Mouse (Mus musculus) adrenal gland, postnatal 14 days (tissue): Measurements from ENCODE around the gene Agbl3. TPM values are rescaled to one million over a fixed set of nuclear protein-coding genes. Genes with fewer than 3 reads are reported as not detected.
A peak's percentile ranks its signal among the peaks of the same experiment; 100 is the strongest.

Experiments
- DNase-seq: peaks from one replicate; pipeline ENCODE4 v3.0.0; 2021; ENCODE audit warnings: mixed read lengths
- total RNA-seq: library from RNA; stranded (reverse); gene quantifications from 2 replicates; pipeline ENCODE4 v1.2.3, GENCODE M21; 2021

The Agbl3 gene
- total RNA-seq, 1 experiment from 2014 or later, result 12.5 TPM

DNA sequence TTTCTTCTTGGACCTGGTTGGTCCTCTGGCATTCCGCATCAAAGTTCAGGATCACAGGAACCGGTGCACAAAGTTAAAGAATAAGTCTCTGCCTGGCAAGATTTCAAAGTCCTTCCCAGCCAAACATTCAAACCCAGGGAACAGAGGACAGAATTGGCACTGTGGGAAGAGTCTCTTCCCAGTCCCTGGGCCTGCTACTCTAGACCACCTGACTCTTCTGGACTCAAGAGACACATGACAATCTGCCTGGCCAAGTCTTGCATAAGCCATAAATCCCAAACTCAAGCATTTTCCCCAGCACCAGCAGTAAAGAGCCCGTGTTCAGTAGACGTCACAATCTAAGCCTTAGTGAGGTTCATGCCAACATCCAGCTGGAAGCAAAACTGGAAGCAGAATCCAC, 126.4 kb downstream of the Agbl3 start:
- DNase-seq, result peak; percentile 25

DNA sequence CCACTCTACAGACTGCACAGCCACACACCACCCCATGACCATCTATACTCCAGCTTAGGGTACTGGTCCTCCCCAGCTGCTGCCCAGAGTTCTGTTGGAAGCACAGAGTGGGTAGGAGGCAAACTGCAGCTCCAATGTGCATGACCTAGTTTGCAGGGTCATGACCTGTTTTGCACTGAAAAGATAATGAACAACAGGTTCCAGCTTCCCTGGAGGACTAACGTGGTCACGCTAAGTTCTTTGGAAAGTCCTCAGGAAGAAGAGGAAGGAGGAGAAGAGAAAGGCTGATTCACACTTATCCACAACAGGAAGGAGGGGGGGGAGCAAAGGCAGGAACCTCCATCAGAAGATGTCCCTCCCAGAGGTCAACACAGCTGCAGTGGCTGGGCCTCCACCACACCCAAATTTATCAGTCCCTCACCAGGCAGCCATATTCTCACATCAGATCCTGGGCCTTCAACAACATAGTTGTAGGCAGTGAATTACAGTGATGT, 126.9 kb downstream of the Agbl3 start:
- no peak for DNase-seq

DNA sequence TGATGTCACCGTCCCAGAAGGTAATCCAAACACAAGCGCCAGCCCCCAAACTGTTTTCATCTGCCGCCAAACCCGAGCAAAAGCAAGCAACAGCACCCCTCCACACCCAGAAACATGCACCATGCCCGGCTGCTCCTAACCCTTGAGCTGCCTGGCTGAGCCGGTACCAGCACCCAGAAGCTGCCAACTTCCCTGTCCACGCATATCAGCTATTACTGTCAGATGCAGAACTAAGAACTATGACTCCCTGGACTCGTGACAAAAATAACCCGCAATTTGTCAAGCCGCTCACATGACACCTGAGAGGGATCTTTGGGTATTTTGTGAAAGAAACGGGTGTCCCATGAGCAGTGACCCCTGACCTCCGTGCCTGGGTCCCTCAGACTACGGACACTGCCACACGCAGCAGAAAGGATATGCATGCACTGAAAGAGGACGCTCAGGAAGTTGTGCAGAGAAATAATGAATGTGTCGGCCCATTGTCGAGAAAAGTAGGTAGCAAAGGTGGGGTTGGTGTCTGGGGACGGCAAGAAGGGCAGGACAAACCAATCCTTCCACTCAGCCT, 127.5 kb downstream of the Agbl3 start:
- no peak for DNase-seq

Other genes with a start within 250 kb of the Agbl3 start
- gene Cald1, start 181.9 kb upstream of the Agbl3 start, total RNA-seq, result 99.5 and 102 TPM in 2 replicates
- 22.5 and 28.9 TPM in 2 replicates for gene Tmem140, start 82.7 kb downstream of the Agbl3 start, total RNA-seq
- 8.1 and 8.5 TPM in 2 replicates for gene Cyren, start 97.6 kb downstream of the Agbl3 start, total RNA-seq
- gene Wdr91, start 130.4 kb downstream of the Agbl3 start, total RNA-seq, result 25.5 and 29.3 TPM in 2 replicates
- not detected in 2 replicates for gene Stra8, start 139.7 kb downstream of the Agbl3 start, total RNA-seq
- gene Slc23a4, start 208.0 kb downstream of the Agbl3 start, total RNA-seq, result 0.30 TPM in 1 of 2 replicates, not detected in the other